Mouse (Mus musculus) kidney, adult 2 months (tissue): Measurements from ENCODE around the gene Ambp. TPM values are rescaled to one million over a fixed set of nuclear protein-coding genes. Genes with fewer than 3 reads are reported as not detected.

Source experiments
- DNase-seq: peaks from one replicate; pipeline ENCODE4 v3.0.0; 2021
- H3K27ac ChIP-seq: fragments of 200-500 bp; 2 replicates; pipeline ENCODE4 v1.5.1; 2012; ENCODE audit warnings: low read depth, low read length, control low read depth, inconsistent platforms; ENCODE audit not compliant: insufficient read depth
- H3K27me3 ChIP-seq: fragments of 200-500 bp; replicated peaks from 2 replicates; pipeline ENCODE4 v1.6.1; 2012; ENCODE audit warnings: mild to moderate bottlenecking, moderate library complexity, low read length, inconsistent platforms; ENCODE audit not compliant: control insufficient read depth, insufficient read depth
- H3K36me3 ChIP-seq: fragments of 200-500 bp; 2 replicates; pipeline ENCODE4 v1.6.1; 2012; ENCODE audit warnings: mild to moderate bottlenecking, moderate library complexity, low read length, inconsistent platforms; ENCODE audit not compliant: control insufficient read depth, insufficient read depth
- H3K4me1 ChIP-seq: fragments of 200-500 bp; 2 replicates; pipeline ENCODE4 v1.6.1; 2011; ENCODE audit warnings: low read length; ENCODE audit not compliant: control insufficient read depth, insufficient read depth
- H3K4me3 ChIP-seq: fragments of 200-500 bp; 2 replicates; pipeline ENCODE4 v1.5.1; 2011; ENCODE audit warnings: mild to moderate bottlenecking, low read depth, low read length, control low read depth; ENCODE audit not compliant: insufficient read depth
- CTCF ChIP-seq: fragments of 200-500 bp; conservative IDR thresholded peaks from 2 replicates; pipeline ENCODE4 v1.5.1; 2011; ENCODE audit warnings: low read depth, mild to moderate bottlenecking, control low read depth, low read length, moderate library complexity, mixed read lengths; ENCODE audit not compliant: insufficient read depth, insufficient read length
- POLR2A ChIP-seq: fragments of 200-500 bp; IDR thresholded peaks from one replicate; pipeline ENCODE4 v1.6.1; 2011; ENCODE audit warnings: low read depth, low read length, control low read depth
- WGBS: fragments of 180-500 bp; shearing (Covaris S2); methylation state at CpG from one replicate; pipeline ENCODE4 v1.1.7; 2018; 5-methylcytosine and 5-hydroxymethylcytosine counted together
- polyA plus RNA-seq: library from polyadenylated mRNA; depleted of rRNA; stranded (reverse); fragments of >200 nt; gene quantifications from 2 replicates; pipeline ENCODE4 v1.2.3, GENCODE M21; 2012

Gene Ambp
- polyA plus RNA-seq, 1 experiment: 2.7 TPM

- Histone ChIP-seq H3K36me3 (no peaks in the 10 kb centered on the region; the same call in 1 of the 2 replicates), H3K27ac (peak within 1 kb of the TSS; percentile 97), H3K4me1 (peaks cover 22% of the 10 kb centered on the region), H3K4me3 (peak within 1 kb of the TSS; percentile 74), H3K27me3 (no peaks in the 10 kb centered on the region)
- WGBS: 23% methylated on average over 4 of the region's 4 CpGs
- DNase-seq: peak; percentile 96
- TF ChIP-seq POLR2A (peak; percentile 96), CTCF (no peak)
Observed at GRCm38 (mm10) chr4:63171969-63172685, 17.5 kb upstream of the Ambp start, which contains the start of gene Kif12. TSS of gene Kif12 (minus strand) at chr4:63172131.

- Histone ChIP-seq H3K4me1 (peaks cover 29% of the 10 kb centered on the region), H3K36me3 (no peaks in the 10 kb centered on the region; the same call in 1 of the 2 replicates), H3K4me3 (peak overlapping the region; percentile 74), H3K27me3 (no peaks in the 10 kb centered on the region), H3K27ac (peak overlapping the region; percentile 97)
- DNase-seq: no peak
- WGBS: 35% methylated on average over 24 of the region's 24 CpGs
- TF ChIP-seq POLR2A (no peak), CTCF (no peak)
Observed at GRCm38 (mm10) chr4:63171122-63171521, 16.5 kb upstream of the Ambp start.

- peak overlapping the region; percentile 74 for H3K4me3 ChIP-seq
- TF ChIP-seq POLR2A (no peak), CTCF (no peak)
- H3K4me1 ChIP-seq: peaks cover 33% of the 10 kb centered on the region
- H3K27ac ChIP-seq: 0 out of 2 replicates have a peak overlapping the region, but pooled peaks have one; percentile 14
- DNase-seq: peak; percentile 83
- H3K27me3 ChIP-seq: no peaks in the 10 kb centered on the region
- WGBS: 35% methylated on average over 4 of the region's 4 CpGs
- H3K36me3 ChIP-seq: no peaks in the 10 kb centered on the region; the same call in 1 of the 2 replicates
Observed at GRCm38 (mm10) chr4:63170061-63170460, 15.5 kb upstream of the Ambp start.

- H3K27ac ChIP-seq: peak overlapping the region; percentile 1; the same call in 1 of the 2 replicates
- TF ChIP-seq CTCF (no peak), POLR2A (no peak)
- no peak overlapping the region for H3K4me3 ChIP-seq
- H3K27me3 ChIP-seq: no peaks in the 10 kb centered on the region
- H3K4me1 ChIP-seq: peaks cover 22% of the 10 kb centered on the region
- no peak for DNase-seq
- H3K36me3 ChIP-seq: no peaks in the 10 kb centered on the region; the same call in 1 of the 2 replicates
- 68% methylated on average over 5 of the region's 5 CpGs for WGBS
Observed at GRCm38 (mm10) chr4:63166323-63166722, 11.7 kb upstream of the Ambp start.

GRCm38 (mm10) chr4:63165636-63166035 lies 11.0 kb upstream of the Ambp start:
- peak; percentile 82 for DNase-seq
- H3K27ac ChIP-seq: peak overlapping the region; percentile 1; the same call in 1 of the 2 replicates
- WGBS: 55% methylated on average over 4 of the region's 4 CpGs
- H3K4me1 ChIP-seq: peaks cover 22% of the 10 kb centered on the region
- H3K36me3 ChIP-seq: no peaks in the 10 kb centered on the region; the same call in 1 of the 2 replicates
- H3K4me3 ChIP-seq: no peak overlapping the region
- no peaks in the 10 kb centered on the region for H3K27me3 ChIP-seq
- no peak for TF ChIP-seq CTCF
- TF ChIP-seq POLR2A: no peak

GRCm38 (mm10) chr4:63158961-63159592 lies 4.5 kb upstream of the Ambp start:
- Histone ChIP-seq H3K4me3 (no peak overlapping the region), H3K36me3 (no peaks in the 10 kb centered on the region), H3K27me3 (no peaks in the 10 kb centered on the region), H3K27ac (peak overlapping the region; percentile 51; the same call in 1 of the 2 replicates), H3K4me1 (peaks cover 19% of the 10 kb centered on the region)
- DNase-seq: peak; percentile 93
- TF ChIP-seq POLR2A (no peak), CTCF (peak; percentile 98)
- WGBS: 12% methylated on average over 5 of the region's 5 CpGs

- TF ChIP-seq CTCF: no peak
- no peak for TF ChIP-seq POLR2A
- H3K4me3 ChIP-seq: no peak overlapping the region
- DNase-seq: peak; percentile 59
- no peaks in the 10 kb centered on the region for H3K36me3 ChIP-seq
- H3K27ac ChIP-seq: peak overlapping the region; percentile 98
- H3K4me1 ChIP-seq: peaks cover 19% of the 10 kb centered on the region
- no peaks in the 10 kb centered on the region for H3K27me3 ChIP-seq
- WGBS: 65% methylated on average over 7 of the region's 7 CpGs
Observed at GRCm38 (mm10) chr4:63158192-63158591, 3.6 kb upstream of the Ambp start.
